In genomic region chr8:81106763-81107509, GRCm38 (mm10) we compare ENCODE assay signal across 26 mouse cellular contexts.
DNase-seq lines count a peak whose midpoint lies in the region; ATAC-seq and TF ChIP-seq lines count a peak whose summit lies in the region.
"Had no signal": no experiment of that assay in that cellular context is flagged by ENCODE, and none has a peak within 500 bp of the region (broad histone marks: within the 10 kb centered on the region; RNA-seq: fewer than 3 reads in every experiment).

No protein-coding gene starts in this region.

- no peaks in the 10 kb centered on the region for H3K9me3 ChIP-seq in kidney, postnatal 0 days (replicated peaks; ENCODE audit: low read length)
- H3K9me3 ChIP-seq in MEL (replicated peaks; ENCODE audit: insufficient read depth, low read length), result no peaks in the 10 kb centered on the region
- no peaks in the 10 kb centered on the region for H3K9me3 ChIP-seq in forebrain, embryonic 14.5 days (replicated peaks; ENCODE audit: control insufficient read depth, low read length)
- H3K9me3 ChIP-seq: forebrain, embryonic 15.5 days; heart, embryonic 12.5 days; hindbrain, embryonic 13.5 days; liver, embryonic 12.5 days; midbrain, embryonic 12.5 days had no signal

- no peak overlapping the region for H3K9ac ChIP-seq in kidney, postnatal 0 days (ENCODE audit: low read depth, low read length)
- H3K9ac ChIP-seq in MEL (ENCODE audit: control insufficient read depth, low read depth, low read length, poor library complexity, severe bottlenecking), result peak overlapping the region; percentile 29; the same call in 1 of the 2 replicates
- H3K9ac ChIP-seq in forebrain, embryonic 14.5 days (ENCODE audit: low read length), result no peak overlapping the region
- H3K9ac ChIP-seq: forebrain, embryonic 15.5 days; heart, embryonic 12.5 days; hindbrain, embryonic 13.5 days; liver, embryonic 12.5 days; liver, postnatal 0 days; midbrain, embryonic 12.5 days had no signal

- H3K36me3 ChIP-seq in kidney, postnatal 0 days (ENCODE audit: insufficient read depth, low read length), result no peaks in the 10 kb centered on the region
- peaks cover 0 to 6% of the 10 kb centered on the region in 2 experiments; a peak in 2 of 4 replicates for H3K36me3 ChIP-seq in MEL (ENCODE audit: control insufficient read depth in 1 of 2, insufficient read depth in 2 of 2, low read length in 2 of 2)
- no peaks in the 10 kb centered on the region for H3K36me3 ChIP-seq in forebrain, embryonic 14.5 days (ENCODE audit: control insufficient read depth, insufficient read depth, low read length)
- H3K36me3 ChIP-seq: forebrain, embryonic 15.5 days; heart, embryonic 12.5 days; hindbrain, embryonic 13.5 days; liver, embryonic 12.5 days; midbrain, embryonic 12.5 days had no signal

- peak; percentile 62 to 75 for TF ChIP-seq EP300 in MEL (IDR thresholded peaks at IDR 0.05; ENCODE audit: low read depth in 1 of 2, low read length in 2 of 2)

- no peak for TF ChIP-seq CTCF in kidney, postnatal 0 days (IDR thresholded peaks at IDR 0.05; ENCODE audit: low read depth)
- no peak for TF ChIP-seq CTCF in MEL (IDR thresholded peaks at IDR 0.05 in 2 of 3, conservative IDR thresholded peaks at IDR 0.05 in 1 of 3; ENCODE audit: control insufficient read depth in 1 of 3, insufficient read depth in 1 of 3, low read depth in 2 of 3, low read length in 3 of 3, poor library complexity in 1 of 3, severe bottlenecking in 1 of 3)

- no peaks in the 10 kb centered on the region for H3K79me2 ChIP-seq in MEL (ENCODE audit: control insufficient read depth, insufficient read depth, low read length, poor library complexity)

- H3K4me2 ChIP-seq in kidney, postnatal 0 days (ENCODE audit: low read length), result no peak overlapping the region
- H3K4me2 ChIP-seq in forebrain, embryonic 14.5 days (ENCODE audit: low read length), result no peak overlapping the region
- H3K4me2 ChIP-seq: forebrain, embryonic 15.5 days; heart, embryonic 12.5 days; hindbrain, embryonic 13.5 days; liver, embryonic 12.5 days; midbrain, embryonic 12.5 days had no signal

- H3K27ac ChIP-seq in kidney, postnatal 0 days, result no peak overlapping the region
- H3K27ac ChIP-seq in MEL (ENCODE audit: control insufficient read depth, low read depth, low read length), result peak overlapping the region; percentile 32; the same call in 1 of the 2 replicates
- H3K27ac ChIP-seq in forebrain, embryonic 14.5 days (ENCODE audit: low read depth, low read length), result no peak overlapping the region
- H3K27ac ChIP-seq: forebrain, embryonic 15.5 days; heart, adult 2 months; hindbrain, embryonic 13.5 days; layer of hippocampus, adult 2 months; liver, embryonic 12.5 days; midbrain, embryonic 12.5 days had no signal

- WGBS in kidney, postnatal 0 days, result 28% methylated on average over 4 of the region's 4 CpGs
- WGBS in forebrain, embryonic 14.5 days, result 55% methylated on average over 4 of the region's 4 CpGs

- ATAC-seq in kidney, postnatal 0 days (replicated peaks; ENCODE audit: low FRiP score, low read depth), result 0 out of 2 replicates have a peak, but pooled peaks have one; percentile 36
- ATAC-seq in common myeloid progenitor, adult 5-6 weeks (replicated peaks; ENCODE audit: low read depth, poor library complexity, severe bottlenecking), result peak; percentile 60
- ATAC-seq in forebrain, embryonic 14.5 days, result no peak
- ATAC-seq: forebrain, embryonic 15.5 days; intestine, embryonic 16.5 days; liver, embryonic 12.5 days; liver, postnatal 0 days had no signal

- no peak for TF ChIP-seq POLR2A in MEL (IDR thresholded peaks at IDR 0.05; ENCODE audit: control insufficient read depth in 1 of 2, insufficient read depth in 1 of 2, low read depth in 1 of 2, low read length in 2 of 2, poor library complexity in 1 of 2)

- TF ChIP-seq RAD21 in MEL (IDR thresholded peaks at IDR 0.05; ENCODE audit: low read depth, low read length), result no peak

- DNase-seq in kidney, postnatal 0 days (ENCODE audit: low spot score), result peak; percentile 32
- no peak for DNase-seq in kidney, adult 18-20 months
- DNase-seq in MEL (ENCODE audit: low read depth, low spot score), result peak; percentile 92
- DNase-seq in retina, postnatal 1 day, result peak; percentile 72
- no peak for DNase-seq in forebrain, embryonic 14.5 days (ENCODE audit: low spot score)
- no peak for DNase-seq in frontal cortex, postnatal 14 days (ENCODE audit: low spot score in 2 of 2)
- DNase-seq: adrenal gland, postnatal 25 days; cerebellum, adult 2 months; cerebellum, postnatal 14 days; heart, adult 2 months; heart, postnatal 4 days; kidney, adult 9 months; kidney, postnatal 36 days; left cerebral cortex, postnatal 4 days; liver, postnatal 0 days; right cerebral cortex, postnatal 25 days; thymus, adult 2 months; thymus, postnatal 36 days had no signal

- no peaks in the 10 kb centered on the region for H3K4me1 ChIP-seq in kidney, postnatal 0 days (replicated peaks; ENCODE audit: insufficient read depth, low read length)
- peaks cover 0 to 2% of the 10 kb centered on the region in 2 experiments; a peak in 1 of 4 replicates for H3K4me1 ChIP-seq in MEL (ENCODE audit: control insufficient read depth in 1 of 2, insufficient read depth in 2 of 2, low read length in 2 of 2)
- no peaks in the 10 kb centered on the region for H3K4me1 ChIP-seq in forebrain, embryonic 14.5 days (ENCODE audit: control insufficient read depth, insufficient read depth, low read length)
- H3K4me1 ChIP-seq: forebrain, embryonic 15.5 days; hindbrain, embryonic 13.5 days; liver, embryonic 12.5 days; midbrain, embryonic 12.5 days had no signal

- H3K27me3 ChIP-seq in kidney, postnatal 0 days (ENCODE audit: insufficient read depth, low read length), result no peaks in the 10 kb centered on the region
- no peaks in the 10 kb centered on the region for H3K27me3 ChIP-seq in MEL (ENCODE audit: control insufficient read depth in 1 of 2, insufficient read depth in 2 of 2, low read length in 2 of 2)
- no peaks in the 10 kb centered on the region for H3K27me3 ChIP-seq in forebrain, embryonic 14.5 days (replicated peaks; ENCODE audit: control insufficient read depth, insufficient read depth, low read length)
- H3K27me3 ChIP-seq: forebrain, embryonic 15.5 days; heart, embryonic 12.5 days; hindbrain, embryonic 13.5 days; liver, embryonic 12.5 days; midbrain, embryonic 12.5 days had no signal

- H3K4me3 ChIP-seq in kidney, postnatal 0 days (replicated peaks; ENCODE audit: low read depth, low read length), result no peak overlapping the region
- no peak overlapping the region; a peak in 1 of 4 replicates for H3K4me3 ChIP-seq in MEL (ENCODE audit: control insufficient read depth in 1 of 2, insufficient read depth in 1 of 2, low read depth in 2 of 2, low read length in 2 of 2)
- H3K4me3 ChIP-seq in forebrain, embryonic 14.5 days (ENCODE audit: low read depth, low read length), result no peak overlapping the region
- H3K4me3 ChIP-seq: forebrain, embryonic 15.5 days; heart, adult 2 months; heart, embryonic 12.5 days; hindbrain, embryonic 13.5 days; layer of hippocampus, adult 2 months; liver, embryonic 12.5 days; midbrain, embryonic 12.5 days had no signal

TF ChIP-seq in MEL, 35 proteins besides CTCF, POLR2A, EP300 and RAD21:
- no peak for TF ChIP-seq MAX (IDR thresholded peaks at IDR 0.05; ENCODE audit: low read length)
- TF ChIP-seq NELFE (IDR thresholded peaks at IDR 0.05; ENCODE audit: low read depth, low read length), result no peak
- TF ChIP-seq TCF12 (IDR thresholded peaks at IDR 0.05; ENCODE audit: low read depth, low read length), result 0 out of 2 replicates have a peak, but pooled peaks have one; percentile 16
- TF ChIP-seq USF1 (IDR thresholded peaks at IDR 0.05; ENCODE audit: low read depth, low read length), result no peak
- TF ChIP-seq POLR2AphosphoS5 (IDR thresholded peaks at IDR 0.05; ENCODE audit: borderline replicate concordance, low read depth, low read length), result no peak
- no peak for TF ChIP-seq ZC3H11A (IDR thresholded peaks at IDR 0.05; ENCODE audit: low read depth, low read length)
- no peak for TF ChIP-seq MXI1 (IDR thresholded peaks at IDR 0.05; ENCODE audit: low read depth, low read length)
- no peak for TF ChIP-seq ZNF384 (IDR thresholded peaks at IDR 0.05; ENCODE audit: low read depth, low read length)
- TF ChIP-seq BHLHE40 (IDR thresholded peaks at IDR 0.05; ENCODE audit: borderline replicate concordance, low read depth, low read length), result no peak
- peak; percentile 52 for TF ChIP-seq SIN3A (IDR thresholded peaks at IDR 0.05; ENCODE audit: low read length)
- TF ChIP-seq MYB (IDR thresholded peaks at IDR 0.05; ENCODE audit: low read depth, low read length), result no peak
- peak; percentile 75 for TF ChIP-seq ETS1 (IDR thresholded peaks at IDR 0.05; ENCODE audit: low read depth, low read length)
- TF ChIP-seq MEF2A (IDR thresholded peaks at IDR 0.05; ENCODE audit: extremely low read depth, insufficient replicate concordance, low read depth, low read length, poor library complexity, severe bottlenecking), result peak; percentile 55; the same call in 1 of the 2 replicates
- TF ChIP-seq TBP (IDR thresholded peaks at IDR 0.05; ENCODE audit: low read depth, low read length), result no peak
- peak; percentile 86 for TF ChIP-seq GATA1 (IDR thresholded peaks at IDR 0.05; ENCODE audit: low read depth, low read length)
- TF ChIP-seq HCFC1 (IDR thresholded peaks at IDR 0.05; ENCODE audit: low read depth, low read length), result 0 out of 2 replicates have a peak, but pooled peaks have one; percentile 46

Comparison
In these comparisons a context has a peak if more than half of its experiments do, and no peak if none do; other contexts are left out.
1. DNase-seq: peak in kidney, postnatal 0 days (single experiment), MEL (single experiment) and retina, postnatal 1 day (single experiment); none in kidney, adult 18-20 months (single experiment), forebrain, embryonic 14.5 days (single experiment) and frontal cortex, postnatal 14 days (0 of 2).